Mouse (Mus musculus): ENCODE measurements around the gene Iqgap2.

GRCm38 (mm10) chr13:95705589-95705988, 186.1 kb downstream of the Iqgap2 start:
- TF ChIP-seq CTCF (IDR thresholded peaks at IDR 0.05; ENCODE audit: low read depth) (no peak), EP300 (IDR thresholded peaks at IDR 0.05; ENCODE audit: low read depth) (no peak)

All from heart, postnatal 0 days (tissue).